Mouse (Mus musculus) cerebellum, postnatal 25 days (tissue): Measurements from ENCODE around the gene Rae1.
A peak's percentile ranks its signal among the peaks of the same experiment; 100 is the strongest.

Experiments used
- DNase-seq, 2 experiments: peaks; one replicate each; pipeline ENCODE4 v3.0.0; 2021; ENCODE audit warnings: mixed read lengths in 2 of 2

The Rae1 gene

GRCm38 (mm10) chr2:172999630-173000284 lies at the start of gene Rae1:
Rae1 (plus strand) TSS chr2:173000117.
- DNase-seq = peak; percentile 99

- peak in 1 of 2 experiments; percentile 29 for DNase-seq
These were observed 49.7 kb upstream of the Rae1 start for GRCm38 (mm10) chr2:172950119-172950676.

DNA sequence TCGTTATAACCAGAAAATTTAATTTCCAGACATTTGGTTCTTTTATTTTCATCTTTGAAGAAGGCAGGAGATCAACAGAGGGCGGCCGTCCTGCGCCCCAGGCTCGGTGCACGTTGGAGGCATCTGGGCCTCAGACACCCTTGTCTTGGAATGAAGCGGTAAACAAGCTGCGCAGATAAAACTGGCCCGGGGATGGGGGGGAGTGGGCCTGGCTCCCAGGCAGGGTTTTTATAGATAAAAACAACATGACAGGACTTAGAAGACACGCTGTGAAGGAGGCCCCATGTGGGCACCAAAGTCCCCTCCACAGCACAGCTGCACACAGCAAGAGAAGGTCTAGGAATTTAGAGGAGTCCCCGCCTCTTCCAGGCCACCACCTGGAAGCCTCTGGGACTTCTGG lies 49.2 kb upstream of the Rae1 start:
- DNase-seq = no peak

GRCm38 (mm10) chr2:172951976-172952375 lies 47.9 kb upstream of the Rae1 start:
- no peak for DNase-seq

- DNase-seq = no peak
These were observed 41.3 kb upstream of the Rae1 start for GRCm38 (mm10) chr2:172958579-172958978.

- no peak for DNase-seq
These were observed 40.7 kb upstream of the Rae1 start for GRCm38 (mm10) chr2:172959006-172959768.

- DNase-seq = no peak
These were observed 39.6 kb upstream of the Rae1 start for GRCm38 (mm10) chr2:172960350-172960749.

GRCm38 (mm10) chr2:172961211-172961610 lies 38.7 kb upstream of the Rae1 start:
- no peak for DNase-seq

GRCm38 (mm10) chr2:172965249-172965648 lies 34.7 kb upstream of the Rae1 start:
- DNase-seq = no peak

GRCm38 (mm10) chr2:172966480-172966879 lies 33.4 kb upstream of the Rae1 start:
- no peak for DNase-seq

GRCm38 (mm10) chr2:172971865-172972264 lies 28.1 kb upstream of the Rae1 start:
- no peak for DNase-seq

GRCm38 (mm10) chr2:172973806-172974565 lies 25.9 kb upstream of the Rae1 start:
- no peak for DNase-seq

DNA sequence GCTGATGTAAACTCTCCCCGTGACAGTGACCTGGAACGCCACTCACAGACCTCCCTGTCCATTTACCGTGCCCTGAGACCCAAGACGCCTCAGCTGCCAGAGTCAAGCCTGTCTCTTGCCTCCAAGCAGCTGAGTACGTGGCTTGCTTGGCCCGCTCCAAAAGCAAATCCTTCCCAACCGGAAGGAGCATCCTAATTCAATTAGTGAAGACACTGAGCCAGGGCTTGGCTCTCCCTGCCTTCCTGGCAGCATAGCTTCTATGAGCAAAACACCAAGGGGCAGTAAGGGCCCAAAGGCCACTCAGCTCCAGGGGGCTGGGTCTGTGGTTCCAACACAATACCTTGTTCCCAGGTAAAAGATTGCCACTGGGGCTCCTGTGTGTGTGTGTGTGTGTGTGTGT lies 25.2 kb upstream of the Rae1 start:
- no peak for DNase-seq

- no peak for DNase-seq
These were observed 24.8 kb upstream of the Rae1 start for GRCm38 (mm10) chr2:172975159-172975558.

- no peak for DNase-seq
These were observed 23.2 kb upstream of the Rae1 start for GRCm38 (mm10) chr2:172976661-172977238.

GRCm38 (mm10) chr2:172977409-172978130 lies 22.3 kb upstream of the Rae1 start, which contains the start of gene Spo11:
Spo11 (plus strand) TSS chr2:172977700.
- DNase-seq = no peak

- DNase-seq = no peak
These were observed 21.7 kb upstream of the Rae1 start for GRCm38 (mm10) chr2:172978131-172978633.

- no peak for DNase-seq
These were observed 20.1 kb upstream of the Rae1 start for GRCm38 (mm10) chr2:172979666-172980345.

GRCm38 (mm10) chr2:172982776-172983561 lies 16.9 kb upstream of the Rae1 start:
- no peak for DNase-seq

GRCm38 (mm10) chr2:172990161-172990560 lies 9.8 kb upstream of the Rae1 start:
- no peak for DNase-seq
